Mouse (Mus musculus) CD4-positive helper T cell, adult 2 months (primary cell): ENCODE results near the gene Prkce.

Source experiments
- DNase-seq: peaks from one replicate; pipeline ENCODE4 v3.0.0-alpha.2; 2012; ENCODE audit warnings: low read depth, missing footprints, low spot score

Gene Prkce

GRCm38 (mm10) chr17:86330076-86330955, 162.7 kb downstream of the Prkce start:
- no peak for DNase-seq

GRCm38 (mm10) chr17:86331835-86332234, 164.2 kb downstream of the Prkce start:
- no peak for DNase-seq

- no peak for DNase-seq
Observed at GRCm38 (mm10) chr17:86334990-86335389, 167.4 kb downstream of the Prkce start.

GRCm38 (mm10) chr17:86336652-86337073, 169.1 kb downstream of the Prkce start:
- peak; percentile 59 for DNase-seq

GRCm38 (mm10) chr17:86337076-86337475, 169.5 kb downstream of the Prkce start:
- peak; percentile 68 for DNase-seq

GRCm38 (mm10) chr17:86338328-86338727, 170.7 kb downstream of the Prkce start:
- DNase-seq = no peak

- DNase-seq = no peak
Observed at GRCm38 (mm10) chr17:86344032-86344431, 176.4 kb downstream of the Prkce start.

GRCm38 (mm10) chr17:86345234-86346005, 177.8 kb downstream of the Prkce start:
- no peak for DNase-seq

GRCm38 (mm10) chr17:86350236-86350635, 182.7 kb downstream of the Prkce start:
- no peak for DNase-seq

GRCm38 (mm10) chr17:86350791-86351261, 183.2 kb downstream of the Prkce start:
- DNase-seq = no peak

GRCm38 (mm10) chr17:86351282-86351681, 183.7 kb downstream of the Prkce start:
- DNase-seq = no peak

GRCm38 (mm10) chr17:86352247-86353037, 184.9 kb downstream of the Prkce start:
- DNase-seq = no peak

- peak; percentile 40 for DNase-seq
Observed at GRCm38 (mm10) chr17:86353679-86354078, 186.1 kb downstream of the Prkce start.

GRCm38 (mm10) chr17:86354101-86354500, 186.5 kb downstream of the Prkce start:
- no peak for DNase-seq

GRCm38 (mm10) chr17:86354896-86355295, 187.3 kb downstream of the Prkce start:
- no peak for DNase-seq

- no peak for DNase-seq
Observed at GRCm38 (mm10) chr17:86355318-86355717, 187.7 kb downstream of the Prkce start.

- no peak for DNase-seq
Observed at GRCm38 (mm10) chr17:86355772-86356451, 188.3 kb downstream of the Prkce start.

GRCm38 (mm10) chr17:86358388-86358787, 190.8 kb downstream of the Prkce start:
- no peak for DNase-seq

GRCm38 (mm10) chr17:86358847-86359246, 191.3 kb downstream of the Prkce start:
- no peak for DNase-seq

- DNase-seq = no peak
Observed at GRCm38 (mm10) chr17:86360849-86361248, 193.3 kb downstream of the Prkce start.

- no peak for DNase-seq
Observed at GRCm38 (mm10) chr17:86363356-86363755, 195.8 kb downstream of the Prkce start.
